Comparison of ENCODE assay signal across 28 mouse cellular contexts in the genomic region with DNA sequence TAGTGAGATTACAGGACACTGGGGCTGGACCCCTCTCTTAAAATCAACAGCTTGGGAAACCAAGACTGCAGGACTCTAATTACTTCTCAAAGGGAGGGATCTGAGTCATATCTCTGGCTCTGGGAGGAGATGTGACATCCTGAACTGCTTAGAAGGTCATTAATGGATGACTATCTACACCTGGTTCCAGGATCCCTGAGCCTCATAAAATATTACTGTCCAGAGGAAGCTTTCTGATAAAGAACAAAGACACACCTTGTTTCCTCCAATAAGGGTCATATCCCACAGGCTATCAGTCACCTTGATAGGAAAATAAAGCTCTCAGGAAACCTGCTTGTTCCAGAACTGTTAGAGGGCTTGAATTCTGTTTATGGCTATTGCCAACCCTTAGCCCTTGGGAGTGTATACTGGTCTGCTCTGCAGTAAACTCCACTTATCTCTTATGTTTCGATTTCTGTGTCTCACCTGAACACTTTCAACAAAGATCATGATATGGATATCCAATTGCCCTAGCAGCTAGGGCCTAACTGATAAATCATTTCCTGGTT. TPM values are rescaled to one million over a fixed set of nuclear protein-coding genes. Genes with fewer than 3 reads are reported as not detected.
"Had no signal": no experiment of that assay in that cellular context is flagged by ENCODE, and none has a peak within 500 bp of the region (broad histone marks: within the 10 kb centered on the region; RNA-seq: fewer than 3 reads in every experiment).

No protein-coding gene starts in this region.

- H3K36me3 ChIP-seq: heart, embryonic 13.5 days; heart, embryonic 15.5 days; hindbrain, embryonic 13.5 days; hindbrain, embryonic 15.5 days; kidney, embryonic 15.5 days; limb, embryonic 10.5 days; limb, embryonic 12.5 days; liver, embryonic 13.5 days had no signal

- H3K9me3 ChIP-seq: heart, embryonic 13.5 days; heart, embryonic 15.5 days; hindbrain, embryonic 13.5 days; hindbrain, embryonic 15.5 days; kidney, embryonic 15.5 days; limb, embryonic 10.5 days; limb, embryonic 12.5 days; liver, embryonic 13.5 days had no signal

- H3K4me3 ChIP-seq: heart, adult 2 months; heart, embryonic 13.5 days; heart, embryonic 15.5 days; hindbrain, embryonic 13.5 days; hindbrain, embryonic 15.5 days; kidney, embryonic 15.5 days; limb, embryonic 10.5 days; limb, embryonic 12.5 days; liver, embryonic 13.5 days had no signal

- H3K27me3 ChIP-seq: heart, embryonic 15.5 days; hindbrain, embryonic 15.5 days; limb, embryonic 12.5 days had no signal

- H3K4me2 ChIP-seq: heart, embryonic 11.5 days; heart, embryonic 13.5 days; heart, embryonic 15.5 days; hindbrain, embryonic 13.5 days; hindbrain, embryonic 15.5 days; kidney, embryonic 15.5 days; limb, embryonic 12.5 days; liver, embryonic 11.5 days; liver, embryonic 13.5 days had no signal

- H3K9ac ChIP-seq: heart, embryonic 13.5 days; heart, embryonic 15.5 days; hindbrain, embryonic 13.5 days; hindbrain, embryonic 15.5 days; kidney, embryonic 15.5 days; limb, embryonic 12.5 days; liver, embryonic 13.5 days had no signal

- H3K4me1 ChIP-seq: heart, embryonic 15.5 days; hindbrain, embryonic 13.5 days; hindbrain, embryonic 15.5 days; limb, embryonic 10.5 days; limb, embryonic 12.5 days; liver, embryonic 13.5 days had no signal

- H3K27ac ChIP-seq: heart, adult 2 months; heart, embryonic 13.5 days; heart, embryonic 15.5 days; hindbrain, embryonic 13.5 days; hindbrain, embryonic 15.5 days; hindbrain, postnatal 0 days; kidney, embryonic 15.5 days; kidney, postnatal 0 days; limb, embryonic 10.5 days; limb, embryonic 12.5 days; liver, embryonic 13.5 days had no signal

- DNase-seq: gastrocnemius, postnatal 14 days; gastrocnemius, postnatal 36 days; heart, postnatal 14 days; heart, postnatal 36 days; kidney, adult 11 months; kidney, adult 2 months; kidney, adult 9 months; kidney, postnatal 14 days; kidney, postnatal 36 days; layer of hippocampus, adult 9-11 months; layer of hippocampus, postnatal 36 days; liver; liver, embryonic 13.5 days had no signal

- ATAC-seq: hindbrain, postnatal 0 days had no signal

RNA-seq across cellular contexts. Expression of gene Gm49601, which starts 13.2 kb away (rescaled TPM):
- total RNA-seq: hematopoietic stem cell, adult 5-6 weeks had no signal
- polyA plus RNA-seq: liver, embryonic 11.5 days had no signal

RNA-seq across cellular contexts. Expression of gene Gp1bb, which starts 17.3 kb away (rescaled TPM):
- total RNA-seq: gastrocnemius, adult 18-20 months; gastrocnemius, adult 8-10 months; gastrocnemius, postnatal 14 days; gastrocnemius, postnatal 36 days had no signal

RNA-seq across cellular contexts. Expression of gene Tbx1, which starts 49.0 kb away (rescaled TPM):
- total RNA-seq: hematopoietic stem cell, adult 5-6 weeks had no signal
